Mouse (Mus musculus) left cerebral cortex, adult 18-20 months (tissue): ENCODE data around the gene Ugt1a9. TPM values are rescaled to one million over a fixed set of nuclear protein-coding genes. Genes with fewer than 3 reads are reported as not detected.
"Not testable (repeated sequence)": the region's sequence is repeated elsewhere in the genome, so short reads cannot be mapped to it uniquely, and the experiment has no call there.

ENCODE experiments used
- DNase-seq, 2 experiments: peaks; one replicate each; pipeline ENCODE4 v3.0.0; 2021 to 2022; ENCODE audit warnings: low spot score in 2 of 2, mixed read lengths in 1 of 2
- long read RNA-seq, 2 experiments: library from polyadenylated mRNA; stranded (forward); transcript quantifications; one replicate each; pipeline ENCODE4 v2.0.0; 2021
- total RNA-seq, 2 experiments: library from RNA; stranded (reverse); gene quantifications; 2 replicates each; pipeline ENCODE4 v1.2.3; 2021

The Ugt1a9 gene
- not detected for total RNA-seq
- long read RNA-seq, experiment 1: 0 reads
- long read RNA-seq, experiment 2: 0 reads

DNA sequence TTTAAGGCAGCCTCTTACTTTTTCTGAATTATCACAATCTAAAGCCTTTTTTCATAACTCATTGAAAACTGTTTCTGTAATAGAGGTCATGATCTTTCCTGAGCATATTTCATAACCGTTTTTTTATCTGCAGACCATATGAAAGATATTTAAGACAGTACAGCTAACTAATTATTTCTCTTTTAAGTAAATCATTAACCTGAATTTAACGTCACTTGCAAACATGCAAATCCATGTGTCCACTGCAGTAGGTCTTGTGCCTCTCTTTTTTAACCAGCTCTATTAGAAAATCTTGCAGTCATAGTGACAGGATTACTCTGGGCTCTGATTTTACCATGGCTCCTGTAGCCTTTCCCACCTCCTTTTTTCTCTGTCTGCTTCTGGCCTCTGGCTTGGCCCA lies at the start of gene Ugt1a9:
TSS of gene Ugt1a9 (plus strand) at position 306 of the 400 bp plus-strand sequence.
- DNase-seq: no peak

DNA sequence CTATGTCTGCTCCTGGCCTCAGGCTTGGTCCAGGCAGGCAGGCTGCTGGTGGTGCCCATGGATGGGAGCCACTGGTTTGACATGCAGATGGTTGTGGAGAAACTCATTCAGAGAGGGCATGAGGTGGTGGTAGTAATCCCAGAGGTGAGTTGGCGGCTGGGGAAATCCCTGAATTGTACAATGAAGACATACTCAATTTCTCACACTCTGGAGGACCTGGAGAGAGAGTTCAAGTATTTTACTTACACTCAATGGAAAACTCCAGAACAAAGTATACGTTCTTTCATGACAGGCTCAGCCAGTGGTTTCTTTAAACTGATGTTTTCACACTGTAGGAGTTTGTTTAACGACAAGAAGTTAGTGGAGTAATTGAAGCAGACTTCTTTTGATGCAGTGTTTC lies 45.4 kb upstream of the Ugt1a9 start:
- DNase-seq: not testable (repeated sequence)

GRCm38 (mm10) chr1:88043044-88043443 lies 27.6 kb upstream of the Ugt1a9 start:
- DNase-seq: not testable (repeated sequence)

DNA sequence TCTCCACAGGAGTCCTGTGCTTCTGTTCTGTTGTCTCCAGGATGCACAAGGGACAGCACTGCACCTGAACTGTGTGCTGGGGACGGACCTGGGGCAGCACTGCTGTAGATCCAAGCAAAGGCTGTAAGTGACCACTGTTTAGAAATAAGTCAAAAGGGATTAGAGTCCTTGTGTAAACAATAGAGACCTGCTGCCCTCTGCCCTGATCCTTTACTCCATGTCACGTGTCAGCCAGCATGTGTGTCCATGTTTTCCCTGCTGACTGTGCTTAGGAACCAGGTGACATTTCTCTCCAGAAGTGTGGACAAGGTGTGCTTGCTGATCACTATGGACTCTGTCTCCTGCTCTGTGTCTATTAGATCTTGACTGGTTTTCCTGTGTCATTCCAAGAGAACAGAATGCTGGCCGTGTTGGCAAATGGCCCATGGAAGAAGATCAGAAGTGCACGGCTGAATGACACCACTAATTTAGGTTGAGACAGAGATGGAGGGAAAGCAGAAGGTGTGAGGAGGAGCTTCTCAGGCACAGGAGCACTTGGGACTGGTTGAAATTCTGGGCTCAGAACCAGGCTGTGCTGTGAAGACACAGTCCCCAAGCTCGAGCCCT lies 25.7 kb upstream of the Ugt1a9 start:
- not testable (repeated sequence) for DNase-seq

GRCm38 (mm10) chr1:88047408-88047807 lies 23.2 kb upstream of the Ugt1a9 start:
- not testable (repeated sequence) for DNase-seq

GRCm38 (mm10) chr1:88055088-88055487 lies 15.5 kb upstream of the Ugt1a9 start, which contains the start of gene Ugt1a10:
Gene Ugt1a10 (plus strand): TSS chr1:88055388.
- DNase-seq: no peak

DNA sequence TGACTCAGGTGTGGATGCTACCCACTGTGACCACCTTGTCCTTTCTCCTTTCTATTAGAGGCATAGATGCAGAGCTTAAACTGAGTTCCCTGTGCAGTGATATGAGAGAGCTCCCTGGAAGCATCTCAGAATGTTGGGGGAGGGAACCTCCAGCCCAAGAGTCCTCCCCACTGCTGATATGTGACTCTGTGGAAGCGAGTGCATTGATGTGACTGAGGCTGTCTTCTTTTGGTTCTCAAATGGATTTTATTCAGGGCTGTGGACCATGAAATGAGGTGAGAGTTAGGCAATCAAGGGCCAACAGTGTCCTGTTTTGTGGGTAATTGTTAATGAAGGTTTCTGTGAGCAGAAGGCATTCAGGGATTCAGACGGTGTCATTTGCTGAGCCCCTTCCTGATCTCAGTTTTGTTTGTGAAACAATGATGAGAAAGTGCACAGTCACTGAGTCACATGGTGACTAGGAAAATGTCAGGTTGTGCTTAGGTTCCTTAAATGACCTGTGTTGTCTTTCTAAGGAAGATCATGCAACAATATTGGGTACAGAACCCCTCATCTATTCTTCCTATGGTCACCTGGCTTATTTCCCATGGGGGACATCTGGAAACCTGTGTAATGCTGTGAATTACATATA lies 4.0 kb upstream of the Ugt1a9 start:
- not testable (repeated sequence) for DNase-seq

- DNase-seq: no peak
Observed at GRCm38 (mm10) chr1:88070902-88071301, 302 bp downstream of the Ugt1a9 start.

- DNase-seq: no peak
Observed at GRCm38 (mm10) chr1:88074471-88074870, 3.9 kb downstream of the Ugt1a9 start.

DNA sequence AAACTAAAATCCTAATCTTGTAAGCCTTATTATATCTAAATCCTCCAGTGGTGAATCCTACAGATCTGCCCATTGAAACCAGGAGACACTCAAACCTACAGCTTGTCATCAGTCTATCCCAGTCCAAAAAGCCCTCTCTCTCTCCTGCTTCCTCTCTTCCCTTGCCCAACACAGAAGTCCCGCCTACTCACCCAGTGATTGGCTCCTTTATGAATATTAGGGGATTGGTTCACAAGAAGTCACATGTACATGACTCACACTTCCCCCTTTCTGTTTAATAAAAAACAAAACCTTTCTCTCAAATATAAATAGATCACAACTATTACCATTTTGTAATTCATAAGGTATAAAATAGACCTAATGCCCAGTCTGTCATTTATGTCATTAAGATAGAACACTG lies 6.5 kb downstream of the Ugt1a9 start:
- DNase-seq: no peak

DNA sequence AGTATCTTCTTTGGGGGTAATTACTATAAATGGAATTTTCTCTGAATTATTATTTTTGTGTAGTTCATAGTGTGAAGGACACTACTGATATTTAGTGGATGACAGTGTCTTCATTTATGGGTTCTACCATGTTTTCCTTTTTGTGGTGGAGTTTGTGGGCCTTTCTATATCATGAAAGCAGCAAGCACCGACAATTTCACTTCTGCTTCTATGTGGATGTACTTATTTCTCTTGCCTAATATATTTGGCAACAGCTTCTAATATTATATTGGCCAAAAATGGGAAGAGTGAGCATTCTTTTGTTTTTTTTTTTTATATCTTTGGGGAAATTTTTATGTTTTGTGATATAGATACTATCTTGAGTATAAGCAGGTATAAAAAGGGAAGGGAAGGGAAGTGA lies 11.1 kb downstream of the Ugt1a9 start:
- no peak for DNase-seq

- DNase-seq: no peak
Observed at GRCm38 (mm10) chr1:88086125-88086524, 15.5 kb downstream of the Ugt1a9 start.

- DNase-seq: no peak
Observed at GRCm38 (mm10) chr1:88087513-88087912, 16.9 kb downstream of the Ugt1a9 start, which contains the start of gene Ugt1a8. Gene Ugt1a8 (plus strand): TSS chr1:88087813.

DNA sequence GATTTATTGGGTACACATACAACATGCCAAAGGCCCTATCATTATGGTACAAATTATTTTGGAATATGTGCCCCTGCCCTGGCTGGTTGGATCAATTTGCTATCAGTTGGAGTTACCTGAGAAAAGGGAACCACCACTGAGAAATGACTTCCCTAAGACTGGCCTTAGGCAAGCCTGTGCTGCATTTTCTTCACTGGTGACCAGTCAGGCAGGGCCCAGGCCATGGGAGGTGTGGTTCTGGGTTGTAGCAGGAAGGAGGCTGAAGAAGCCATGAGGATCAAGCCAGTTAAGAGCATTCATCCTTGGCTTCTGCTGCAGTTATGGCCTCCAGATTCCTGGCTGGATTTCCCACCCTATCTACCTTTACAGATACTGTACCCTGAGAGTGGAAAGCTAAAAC lies 21.7 kb downstream of the Ugt1a9 start:
- DNase-seq: no peak

- not testable (repeated sequence) for DNase-seq
Observed at GRCm38 (mm10) chr1:88094270-88094676, 23.7 kb downstream of the Ugt1a9 start.

DNA sequence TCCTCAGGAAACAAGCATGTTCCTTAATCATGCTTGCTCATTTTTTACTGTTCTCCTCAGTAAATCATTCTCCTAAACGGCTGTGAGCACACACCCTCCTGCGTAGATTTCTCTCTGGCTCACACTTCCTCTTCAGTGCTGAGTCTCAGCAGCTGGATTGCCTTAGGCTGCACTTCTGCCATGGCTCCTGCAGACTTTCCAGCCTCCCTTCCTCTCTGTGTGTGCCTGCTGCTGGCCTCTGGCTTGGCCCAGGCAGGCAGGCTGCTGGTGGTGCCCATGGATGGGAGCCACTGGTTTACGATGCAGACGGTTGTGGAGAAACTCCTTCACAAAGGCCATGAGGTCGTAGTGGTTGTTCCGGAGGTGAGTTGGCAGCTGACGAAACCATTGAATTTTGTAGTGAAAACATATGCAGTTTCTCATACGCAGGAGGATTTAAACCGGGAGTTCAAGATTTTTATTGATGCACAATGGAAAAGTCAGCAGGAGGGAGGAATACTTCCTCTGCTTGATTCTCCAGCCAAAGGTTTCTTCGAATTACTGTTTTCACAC lies 24.4 kb downstream of the Ugt1a9 start, which contains the start of gene Ugt1a7c:
TSS of gene Ugt1a7c (plus strand) at position 122 of the 552 bp plus-strand sequence.
- DNase-seq: no peak

DNA sequence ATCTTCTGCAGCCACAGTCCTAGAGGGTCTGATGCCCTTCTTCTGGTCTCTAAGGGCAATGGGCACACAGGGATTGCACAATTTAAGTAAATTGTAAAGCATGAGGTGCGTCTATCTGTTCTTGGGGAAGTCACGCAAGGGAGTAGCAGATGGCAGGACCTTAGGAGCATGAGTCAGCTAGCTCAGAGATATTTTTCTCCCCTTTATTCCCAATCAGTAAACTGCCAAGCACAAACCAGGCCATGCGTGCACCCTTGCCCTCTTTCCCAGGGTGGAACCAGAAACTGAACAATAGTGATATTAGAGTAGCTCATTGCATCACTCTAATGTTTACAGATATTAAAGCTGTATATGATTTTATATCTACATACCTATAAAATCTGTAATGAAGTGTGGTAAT lies 27.9 kb downstream of the Ugt1a9 start:
- not testable (repeated sequence) for DNase-seq

GRCm38 (mm10) chr1:88099691-88100090 lies 29.1 kb downstream of the Ugt1a9 start:
- not testable (repeated sequence) for DNase-seq

- DNase-seq: not testable (repeated sequence)
Observed at GRCm38 (mm10) chr1:88103019-88103418, 32.4 kb downstream of the Ugt1a9 start, which contains the start of gene Ugt1a6b. Gene Ugt1a6b (plus strand): TSS chr1:88103252.

DNA sequence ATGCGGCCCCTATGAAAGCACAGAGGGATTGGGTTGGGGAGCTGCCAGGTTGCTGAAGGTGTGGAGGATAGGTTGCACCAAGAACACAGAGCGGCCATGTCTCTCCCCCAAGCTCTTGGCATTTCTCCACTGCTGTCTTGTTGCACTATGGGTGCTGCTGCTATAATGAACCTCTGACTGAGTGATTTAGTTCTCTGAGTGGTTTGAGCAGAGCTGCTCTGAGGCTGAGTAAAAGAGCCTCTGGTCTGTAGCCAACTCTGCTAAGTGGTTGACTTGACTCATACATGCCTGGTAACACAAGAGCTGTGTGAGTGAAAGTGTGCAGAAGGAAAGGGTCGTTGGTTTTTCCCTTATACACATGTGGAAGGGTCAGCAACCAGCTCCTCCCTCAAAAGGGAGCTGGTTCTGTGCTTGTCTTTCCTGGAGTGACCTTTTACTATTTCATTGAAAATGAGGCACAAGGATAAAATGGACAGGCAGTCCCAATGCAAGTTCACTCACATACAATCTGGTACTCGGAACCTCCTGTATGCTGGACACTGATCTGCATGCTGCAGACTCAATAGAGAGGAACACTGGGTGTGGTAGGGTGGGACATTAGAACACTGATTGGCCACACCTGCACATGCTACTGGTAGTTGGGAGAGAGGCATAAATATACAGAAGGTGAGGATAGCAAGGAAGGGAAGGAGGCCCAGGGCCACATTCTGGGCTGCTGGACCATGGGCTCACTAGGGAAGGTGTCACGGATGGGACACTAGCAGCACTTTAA lies 33.3 kb downstream of the Ugt1a9 start:
- DNase-seq: not testable (repeated sequence)

- DNase-seq: no peak
Observed at GRCm38 (mm10) chr1:88104667-88105430, 34.2 kb downstream of the Ugt1a9 start.
